In the genomic region with DNA sequence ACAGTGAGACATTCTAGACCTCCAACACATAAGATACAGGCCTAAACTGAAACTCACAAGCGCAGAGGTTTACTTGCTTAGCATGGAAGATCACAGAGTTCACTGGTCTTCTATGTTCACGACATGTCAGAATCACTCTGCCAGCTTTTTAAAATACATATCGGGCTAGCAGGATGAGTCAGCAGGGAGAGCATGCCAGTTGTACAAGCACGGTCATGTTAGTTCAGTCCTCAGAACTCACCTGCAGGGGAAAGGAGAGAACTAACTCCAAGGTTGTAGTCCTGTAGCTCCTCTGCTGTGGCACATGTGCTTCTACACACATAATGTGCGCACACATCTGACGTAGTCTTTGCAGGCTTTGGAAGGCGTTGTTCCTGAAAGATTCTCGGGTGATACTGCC, we compare ENCODE assay signal across 26 mouse cellular contexts. TPM values are rescaled to one million over a fixed set of nuclear protein-coding genes. Genes with fewer than 3 reads are reported as not detected.
DNase-seq lines count a peak whose midpoint lies in the region; ATAC-seq and TF ChIP-seq lines count a peak whose summit lies in the region.
"Had no signal": no experiment of that assay in that cellular context is flagged by ENCODE, and none has a peak within 500 bp of the region (broad histone marks: within the 10 kb centered on the region; RNA-seq: fewer than 3 reads in every experiment).

No protein-coding gene starts in this region.

- no peak overlapping the region for H3K4me3 ChIP-seq in embryonic facial prominence, embryonic 14.5 days (ENCODE audit: low read depth, low read length)
- no peak overlapping the region for H3K4me3 ChIP-seq in embryonic facial prominence, embryonic 10.5 days
- no peak overlapping the region for H3K4me3 ChIP-seq in hindbrain, postnatal 0 days (ENCODE audit: low read length)
- H3K4me3 ChIP-seq: embryonic facial prominence, embryonic 12.5 days; embryonic facial prominence, embryonic 15.5 days; erythroblast, embryonic 14.5 days; forebrain, embryonic 13.5 days had no signal

- no peak overlapping the region for H3K27ac ChIP-seq in embryonic facial prominence, embryonic 14.5 days (replicated peaks; ENCODE audit: low read depth, low read length)
- H3K27ac ChIP-seq in embryonic facial prominence, embryonic 10.5 days (replicated peaks), result no peak overlapping the region
- H3K27ac ChIP-seq in hindbrain, postnatal 0 days, result no peak overlapping the region
- H3K27ac ChIP-seq: embryonic facial prominence, embryonic 12.5 days; embryonic facial prominence, embryonic 15.5 days; forebrain, embryonic 13.5 days had no signal

- H3K9ac ChIP-seq in embryonic facial prominence, embryonic 14.5 days (ENCODE audit: low read depth, low read length), result no peak overlapping the region
- H3K9ac ChIP-seq in hindbrain, postnatal 0 days (replicated peaks; ENCODE audit: low read length), result no peak overlapping the region
- H3K9ac ChIP-seq: embryonic facial prominence, embryonic 12.5 days; embryonic facial prominence, embryonic 15.5 days; forebrain, embryonic 13.5 days had no signal

- TF ChIP-seq CTCF in hindbrain, postnatal 0 days (IDR thresholded peaks at IDR 0.05; ENCODE audit: low read depth), result no peak

- peak; percentile 16 for DNase-seq in embryonic facial prominence, embryonic 14.5 days (ENCODE audit: low spot score)
- no peak for DNase-seq in embryonic facial prominence, embryonic 10.5 days (ENCODE audit: low spot score)
- peak; percentile 29 for DNase-seq in urinary bladder, postnatal 14 days (ENCODE audit: low spot score)
- DNase-seq in urinary bladder, postnatal 25 days (ENCODE audit: low spot score), result no peak
- DNase-seq in gonadal fat pad, adult 2 months (ENCODE audit: low read depth), result peak; percentile 79
- DNase-seq in hindbrain, postnatal 0 days (ENCODE audit: low spot score), result no peak
- DNase-seq in cerebellum, adult 9-11 months, result no peak
- DNase-seq: adrenal gland, adult 2 months; adrenal gland, postnatal 10 days; adrenal gland, postnatal 25 days; B cell, adult 2 months; cerebellum, adult 11 months; cerebellum, adult 18-20 months; cerebellum, adult 8-10 months; cerebellum, postnatal 10 days; cerebellum, postnatal 25 days; embryo, embryonic 11 days had no signal

- ATAC-seq in embryonic facial prominence, embryonic 14.5 days (ENCODE audit: low read depth), result no peak
- ATAC-seq in hindbrain, postnatal 0 days, result no peak
- ATAC-seq: CD4-positive, CD25-positive, alpha-beta regulatory T cell, adult 4 months; forebrain, embryonic 13.5 days; forebrain, embryonic 16.5 days had no signal

- no peaks in the 10 kb centered on the region for H3K36me3 ChIP-seq in embryonic facial prominence, embryonic 14.5 days (ENCODE audit: control insufficient read depth, insufficient read depth, low read length)
- H3K36me3 ChIP-seq in embryonic facial prominence, embryonic 10.5 days (replicated peaks), result no peaks in the 10 kb centered on the region
- H3K36me3 ChIP-seq in hindbrain, postnatal 0 days (ENCODE audit: insufficient read depth, low read length), result no peaks in the 10 kb centered on the region
- H3K36me3 ChIP-seq: embryonic facial prominence, embryonic 12.5 days; embryonic facial prominence, embryonic 15.5 days; G1E had no signal

- no peak overlapping the region for H3K4me2 ChIP-seq in embryonic facial prominence, embryonic 14.5 days (ENCODE audit: low read depth, low read length)
- H3K4me2 ChIP-seq in hindbrain, postnatal 0 days (ENCODE audit: low read depth, low read length), result no peak overlapping the region
- H3K4me2 ChIP-seq: embryonic facial prominence, embryonic 12.5 days; embryonic facial prominence, embryonic 15.5 days; forebrain, embryonic 13.5 days had no signal

- no peaks in the 10 kb centered on the region for H3K27me3 ChIP-seq in embryonic facial prominence, embryonic 14.5 days (replicated peaks; ENCODE audit: control insufficient read depth, insufficient read depth, low read length)
- no peaks in the 10 kb centered on the region for H3K27me3 ChIP-seq in embryonic facial prominence, embryonic 10.5 days (replicated peaks; ENCODE audit: low read depth, poor library complexity, severe bottlenecking)
- H3K27me3 ChIP-seq in hindbrain, postnatal 0 days (ENCODE audit: insufficient read depth, low read length), result no peaks in the 10 kb centered on the region
- H3K27me3 ChIP-seq: CH12.LX; embryonic facial prominence, embryonic 12.5 days; embryonic facial prominence, embryonic 15.5 days; forebrain, embryonic 13.5 days had no signal

- 91% methylated on average over 8 of the region's 8 CpGs for WGBS in embryonic facial prominence, embryonic 14.5 days
- WGBS in embryonic facial prominence, embryonic 10.5 days, result 90% methylated on average over 8 of the region's 8 CpGs
- WGBS in hindbrain, postnatal 0 days, result 92% methylated on average over 8 of the region's 8 CpGs

- no peaks in the 10 kb centered on the region for H3K4me1 ChIP-seq in embryonic facial prominence, embryonic 14.5 days (ENCODE audit: control insufficient read depth, insufficient read depth, low read length)
- H3K4me1 ChIP-seq in embryonic facial prominence, embryonic 10.5 days, result no peaks in the 10 kb centered on the region
- no peaks in the 10 kb centered on the region for H3K4me1 ChIP-seq in hindbrain, postnatal 0 days (ENCODE audit: insufficient read depth, low read length)
- H3K4me1 ChIP-seq: embryonic facial prominence, embryonic 12.5 days; embryonic facial prominence, embryonic 15.5 days; forebrain, embryonic 13.5 days had no signal

- H3K9me3 ChIP-seq in embryonic facial prominence, embryonic 14.5 days (ENCODE audit: control insufficient read depth, low read length), result no peaks in the 10 kb centered on the region
- H3K9me3 ChIP-seq in embryonic facial prominence, embryonic 10.5 days, result no peaks in the 10 kb centered on the region
- H3K9me3 ChIP-seq in hindbrain, postnatal 0 days (ENCODE audit: low read length), result no peaks in the 10 kb centered on the region
- H3K9me3 ChIP-seq: embryonic facial prominence, embryonic 12.5 days; embryonic facial prominence, embryonic 15.5 days; forebrain, embryonic 13.5 days; G1E had no signal

RNA-seq across cellular contexts. Expression of a gene that starts 10.2 kb away (rescaled TPM):
- polyA plus RNA-seq in embryonic facial prominence, embryonic 14.5 days (2014; fragmentation: Nextera tagmentation; extraction: Ambion mirVana), result not detected in 2 replicates
- not detected in 2 replicates for polyA plus RNA-seq in embryonic facial prominence, embryonic 10.5 days (2016; fragmentation: Nextera tagmentation; extraction: Ambion mirVana)
- polyA plus RNA-seq in gonadal fat pad, adult 2 months (2012; rRNA removed), result 0.24 and 0.28 TPM in 2 replicates
- 2.0 and 3.0 TPM in 2 replicates for total RNA-seq in hindbrain, postnatal 0 days (2014; rRNA removed)
- polyA plus RNA-seq in hindbrain, postnatal 0 days (2015; fragmentation: Nextera tagmentation; extraction: Ambion mirVana), result not detected in 2 replicates
- total RNA-seq: CH12.LX had no signal
- polyA plus RNA-seq: CD4-positive, CD25-positive, alpha-beta regulatory T cell, adult 4 months; embryonic facial prominence, embryonic 12.5 days; embryonic facial prominence, embryonic 15.5 days; erythroblast, embryonic 14.5 days; forebrain, embryonic 11.5 days; forebrain, embryonic 13.5 days; forebrain, embryonic 16.5 days had no signal

RNA-seq across cellular contexts. Expression of a gene that starts 14.6 kb away (rescaled TPM):
- polyA plus RNA-seq in embryonic facial prominence, embryonic 14.5 days (2014; fragmentation: Nextera tagmentation; extraction: Ambion mirVana), result 15.7 and 16.5 TPM in 2 replicates
- 10.3 and 11.0 TPM in 2 replicates for polyA plus RNA-seq in embryonic facial prominence, embryonic 10.5 days (2016; fragmentation: Nextera tagmentation; extraction: Ambion mirVana)
- polyA plus RNA-seq in gonadal fat pad, adult 2 months (2012; rRNA removed), result 4.5 and 5.2 TPM in 2 replicates
- total RNA-seq in hindbrain, postnatal 0 days (2014; rRNA removed), result 9.9 and 10.0 TPM in 2 replicates
- polyA plus RNA-seq in hindbrain, postnatal 0 days (2015; fragmentation: Nextera tagmentation; extraction: Ambion mirVana), result 14.8 and 15.8 TPM in 2 replicates
- total RNA-seq: CH12.LX had no signal

Comparison
In these comparisons a context has a peak if more than half of its experiments do, and no peak if none do; other contexts are left out.
1. DNase-seq: peak in embryonic facial prominence, embryonic 14.5 days (single experiment), urinary bladder, postnatal 14 days (single experiment) and gonadal fat pad, adult 2 months (single experiment); none in embryonic facial prominence, embryonic 10.5 days (single experiment), urinary bladder, postnatal 25 days (single experiment), hindbrain, postnatal 0 days (single experiment) and cerebellum, adult 9-11 months (single experiment).